Mouse (Mus musculus): ENCODE measurements around the gene Pusl1.

Pusl1 gene

DNA sequence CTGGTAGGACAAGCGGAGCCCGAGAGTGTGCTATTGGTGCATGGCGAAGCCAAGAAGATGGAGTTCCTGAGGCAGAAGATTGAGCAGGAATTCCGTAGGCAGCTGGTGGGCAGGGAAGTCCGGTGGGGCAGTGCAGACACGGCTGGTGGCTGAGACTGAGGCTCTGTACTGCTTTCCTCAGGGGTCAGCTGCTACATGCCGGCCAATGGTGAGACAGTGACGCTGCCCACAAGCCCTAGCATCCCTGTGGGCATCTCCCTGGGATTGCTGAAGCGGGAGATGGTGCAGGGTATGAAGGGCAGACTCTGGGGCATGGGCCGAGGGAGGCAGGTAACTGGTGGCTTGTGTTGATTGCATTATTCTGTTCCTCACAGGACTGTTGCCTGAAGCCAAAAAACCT, 3.9 kb downstream of the Pusl1 start:
- DNase-seq (ENCODE audit: low read depth, low spot score): no peak

GRCm38 (mm10) chr4:155886330-155886729, 5.3 kb downstream of the Pusl1 start:
- DNase-seq (ENCODE audit: low read depth, low spot score): no peak

GRCm38 (mm10) chr4:155883587-155883986, 8.0 kb downstream of the Pusl1 start:
- DNase-seq (ENCODE audit: low read depth, low spot score): no peak

- DNase-seq (ENCODE audit: low read depth, low spot score): no peak
Observed at GRCm38 (mm10) chr4:155871404-155871803, 20.2 kb downstream of the Pusl1 start.

- peak; percentile 94 for DNase-seq (ENCODE audit: low read depth, low spot score)
Observed at GRCm38 (mm10) chr4:155869317-155870033, 22.1 kb downstream of the Pusl1 start, which contains the start of the genes Cptp and Ints11. TSS of gene Cptp (minus strand) at chr4:155869440. TSS of gene Ints11 (plus strand) at chr4:155869546.

DNA sequence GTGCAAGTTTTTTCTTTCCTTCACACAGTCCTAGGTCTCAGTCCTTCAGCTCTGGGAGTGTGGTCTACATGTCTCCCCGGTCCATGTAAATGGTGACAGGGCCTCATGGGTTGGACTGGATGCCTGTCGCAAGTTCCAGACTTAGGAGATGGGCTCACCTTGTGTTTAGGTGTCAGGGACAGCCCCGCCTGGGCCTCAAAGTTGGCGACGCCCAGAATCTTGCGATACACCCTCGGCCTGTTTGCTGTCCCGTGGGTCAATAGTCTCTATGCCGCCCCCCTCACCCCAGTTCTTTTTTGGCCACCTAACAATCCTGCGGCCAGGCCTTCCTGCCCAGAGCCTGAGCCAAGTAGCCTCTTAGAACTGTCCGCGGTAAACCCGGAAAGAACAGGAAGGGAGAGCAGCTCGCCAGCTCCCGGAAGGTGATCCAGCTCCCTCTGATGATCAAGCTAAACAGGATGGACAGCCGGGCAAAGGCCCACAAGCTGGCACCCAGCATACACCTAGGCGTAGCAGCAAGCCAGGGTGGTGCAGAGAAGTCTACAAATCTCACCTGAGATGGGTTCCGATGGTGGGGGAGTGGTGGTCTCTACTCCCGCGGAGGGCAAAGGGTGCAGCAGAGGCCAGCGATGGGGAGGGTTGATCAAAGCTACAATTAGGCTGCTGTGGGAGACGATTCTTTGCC, 22.8 kb downstream of the Pusl1 start:
- no peak for DNase-seq (ENCODE audit: low read depth, low spot score)

DNA sequence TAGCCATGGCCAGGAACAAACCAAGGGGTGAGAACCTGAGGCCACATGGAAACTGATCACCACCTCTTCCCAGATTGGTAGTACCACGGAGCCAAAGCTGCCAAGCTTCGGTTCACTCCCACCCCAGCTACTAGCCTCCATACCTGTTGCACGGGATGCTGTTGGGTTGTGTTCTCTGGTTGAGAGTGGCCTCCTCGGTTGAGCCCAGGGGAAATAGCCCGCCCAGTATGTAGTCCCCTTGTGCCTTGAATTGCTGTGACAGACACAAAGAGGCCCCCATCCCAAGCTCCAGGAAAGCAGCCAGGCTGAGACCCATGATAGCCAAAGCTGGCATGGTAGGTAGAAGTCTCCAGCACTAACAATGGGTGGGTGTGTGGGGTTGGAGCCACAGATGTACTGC, 28.6 kb downstream of the Pusl1 start, which contains the start of gene Tas1r3:
Gene Tas1r3, minus strand, starts transcription at position 362 of the 400 bp plus-strand sequence.
- DNase-seq (ENCODE audit: low read depth, low spot score): no peak

- no peak for DNase-seq (ENCODE audit: low read depth, low spot score)
Observed at GRCm38 (mm10) chr4:155861787-155862186, 29.8 kb downstream of the Pusl1 start.

DNA sequence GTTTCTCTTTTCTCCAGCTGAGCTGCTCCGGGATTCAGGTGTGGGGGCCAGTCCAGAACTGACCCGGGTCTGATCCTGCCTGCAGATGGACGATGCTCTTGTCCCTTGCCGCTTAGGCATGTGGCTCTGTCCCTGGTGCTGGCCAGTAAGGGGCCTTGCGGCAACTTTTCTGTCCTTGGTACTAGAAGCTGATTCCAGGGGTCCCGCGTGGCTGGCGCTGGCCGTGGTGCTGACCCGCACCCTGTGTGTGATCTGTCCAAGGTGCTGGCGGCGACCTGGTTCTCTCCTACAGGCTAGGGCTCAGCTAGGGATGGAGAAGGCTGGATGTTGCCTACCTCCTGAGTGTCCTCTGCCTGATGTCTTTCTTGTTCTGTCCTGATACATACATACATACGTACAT, 32.3 kb downstream of the Pusl1 start:
- peak; percentile 76 for DNase-seq (ENCODE audit: low read depth, low spot score)

DNA sequence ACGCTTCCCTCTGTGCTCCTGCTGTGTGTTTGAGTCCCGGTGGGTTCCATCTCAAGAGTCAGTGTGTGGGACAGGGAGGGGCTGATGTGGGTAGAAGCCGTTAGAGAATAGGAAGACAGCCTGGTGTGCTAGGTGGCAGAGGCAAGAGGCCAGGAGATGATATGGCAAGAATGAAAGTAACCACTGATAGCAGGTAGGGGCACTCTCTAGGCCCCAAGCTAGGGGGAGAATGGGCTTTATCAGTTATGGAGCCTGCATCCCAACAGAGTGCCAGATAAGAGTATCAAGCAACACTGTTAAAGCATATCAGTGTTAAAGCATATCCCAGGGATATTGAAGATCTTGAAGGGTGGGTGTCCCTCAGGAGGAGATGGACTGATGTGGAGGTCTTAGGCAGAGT, 34.7 kb downstream of the Pusl1 start:
- DNase-seq (ENCODE audit: low read depth, low spot score): no peak

DNA sequence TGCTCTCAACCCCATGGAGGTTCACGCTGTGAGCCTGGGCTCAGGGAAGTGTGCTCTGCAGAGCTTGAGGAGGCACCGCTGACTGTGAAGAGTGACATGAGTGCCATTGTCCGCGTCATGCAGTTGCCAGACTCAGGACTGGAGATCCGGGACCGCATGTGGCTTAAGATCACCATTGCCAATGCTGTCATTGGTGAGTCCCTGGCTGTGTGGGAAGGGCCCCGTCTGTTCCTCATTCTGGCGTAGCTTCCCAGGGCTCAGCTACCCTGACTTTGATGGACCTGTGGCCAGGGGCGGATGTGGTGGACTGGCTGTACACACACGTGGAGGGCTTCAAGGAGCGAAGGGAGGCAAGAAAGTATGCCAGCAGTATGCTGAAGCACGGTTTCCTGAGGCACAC, 35.5 kb downstream of the Pusl1 start:
- no peak for DNase-seq (ENCODE audit: low read depth, low spot score)

GRCm38 (mm10) chr4:155854991-155855390, 36.6 kb downstream of the Pusl1 start:
- DNase-seq (ENCODE audit: low read depth, low spot score): no peak

- no peak for DNase-seq (ENCODE audit: low read depth, low spot score)
Observed at GRCm38 (mm10) chr4:155853421-155853820, 38.2 kb downstream of the Pusl1 start.

- DNase-seq (ENCODE audit: low read depth, low spot score): no peak
Observed at GRCm38 (mm10) chr4:155851951-155852411, 39.6 kb downstream of the Pusl1 start.

DNA sequence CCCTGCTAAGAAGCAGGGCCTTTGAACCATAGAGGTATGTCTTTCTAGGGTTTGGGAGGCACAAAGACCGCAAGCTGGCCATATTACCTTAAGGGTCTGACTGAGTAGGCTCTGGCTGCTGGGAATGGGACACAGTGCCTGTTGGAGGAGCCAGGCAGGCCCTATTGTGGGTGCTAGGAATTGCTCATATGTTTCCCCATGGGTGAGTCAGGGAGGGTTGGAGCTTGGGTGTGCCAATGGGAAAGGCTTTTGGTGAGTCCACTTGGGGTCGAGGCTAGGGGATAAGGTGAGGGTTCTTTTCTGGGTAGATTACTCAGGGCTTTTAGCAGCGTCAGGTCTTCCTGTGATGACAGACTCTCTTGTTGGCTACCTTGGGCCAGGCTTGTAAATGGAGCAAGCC, 40.2 kb downstream of the Pusl1 start:
- DNase-seq (ENCODE audit: low read depth, low spot score): no peak

DNA sequence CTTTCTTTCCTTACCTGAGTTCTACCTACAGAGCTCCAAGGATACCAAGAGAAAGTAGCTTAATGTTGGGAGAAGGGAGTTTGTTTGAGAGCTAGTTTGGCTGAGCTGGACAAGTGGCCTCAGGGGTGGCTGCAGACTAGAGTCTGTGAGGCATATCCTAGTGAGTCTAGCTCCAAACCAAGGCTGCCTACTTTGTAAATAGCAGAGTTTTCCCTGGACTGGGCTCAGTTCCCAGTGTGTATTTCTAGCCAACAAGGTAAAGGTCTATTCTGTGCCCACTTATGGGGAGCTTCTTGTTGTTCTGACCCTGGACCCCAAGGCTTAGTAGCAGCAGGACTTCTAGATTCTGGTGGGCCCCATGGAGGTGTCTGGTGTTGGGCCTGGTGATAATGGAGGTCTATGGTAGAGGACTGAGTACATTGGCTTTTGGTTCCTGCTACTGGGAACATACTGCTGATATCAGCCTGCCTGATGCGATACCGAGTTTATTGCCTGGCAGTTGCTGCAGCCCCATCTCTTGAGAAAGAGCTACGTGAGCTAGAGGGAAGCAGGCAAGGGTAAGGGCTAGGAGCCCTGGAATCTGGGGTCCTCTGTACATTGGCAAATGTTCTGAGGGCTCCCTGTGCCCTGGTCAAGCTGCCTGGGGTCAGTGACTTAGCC, 41.7 kb downstream of the Pusl1 start:
- DNase-seq (ENCODE audit: low read depth, low spot score): no peak

GRCm38 (mm10) chr4:155849391-155849790, 42.2 kb downstream of the Pusl1 start:
- no peak for DNase-seq (ENCODE audit: low read depth, low spot score)

DNA sequence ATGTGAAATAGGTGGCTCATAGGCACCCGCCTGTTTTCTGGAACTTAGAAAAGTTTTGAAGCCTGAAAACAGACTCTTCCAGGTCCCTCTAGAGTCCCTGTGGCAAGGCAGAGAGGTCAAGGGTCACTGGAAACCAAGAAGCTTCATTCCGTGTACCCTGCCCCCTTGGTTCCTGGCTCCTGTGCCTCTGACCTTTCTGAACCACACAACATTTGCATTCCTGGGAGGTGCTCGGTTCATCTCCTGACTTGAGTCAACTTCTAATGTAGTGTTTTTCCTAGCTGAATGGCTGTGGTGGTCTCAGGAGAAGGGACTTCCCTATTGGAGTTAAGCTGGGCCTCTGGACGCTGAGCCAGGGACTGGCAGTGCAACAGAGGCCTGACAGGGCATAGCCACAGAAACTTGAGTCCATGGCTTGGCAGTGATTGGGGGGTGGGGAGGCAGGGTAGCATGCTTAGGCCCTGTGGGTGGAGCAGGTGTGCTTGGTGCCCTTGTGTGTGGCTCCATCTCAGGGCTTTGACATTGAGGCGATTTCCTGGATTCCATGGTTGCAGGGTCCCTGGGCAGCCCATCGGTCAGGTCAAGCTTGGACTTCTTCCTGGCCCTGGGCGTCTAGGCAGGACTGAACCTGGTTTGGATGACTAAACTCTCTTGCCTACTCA, 43.0 kb downstream of the Pusl1 start:
- DNase-seq (ENCODE audit: low read depth, low spot score): peak; percentile 41

GRCm38 (mm10) chr4:155847591-155848352, 43.8 kb downstream of the Pusl1 start:
- no peak for DNase-seq (ENCODE audit: low read depth, low spot score)

DNA sequence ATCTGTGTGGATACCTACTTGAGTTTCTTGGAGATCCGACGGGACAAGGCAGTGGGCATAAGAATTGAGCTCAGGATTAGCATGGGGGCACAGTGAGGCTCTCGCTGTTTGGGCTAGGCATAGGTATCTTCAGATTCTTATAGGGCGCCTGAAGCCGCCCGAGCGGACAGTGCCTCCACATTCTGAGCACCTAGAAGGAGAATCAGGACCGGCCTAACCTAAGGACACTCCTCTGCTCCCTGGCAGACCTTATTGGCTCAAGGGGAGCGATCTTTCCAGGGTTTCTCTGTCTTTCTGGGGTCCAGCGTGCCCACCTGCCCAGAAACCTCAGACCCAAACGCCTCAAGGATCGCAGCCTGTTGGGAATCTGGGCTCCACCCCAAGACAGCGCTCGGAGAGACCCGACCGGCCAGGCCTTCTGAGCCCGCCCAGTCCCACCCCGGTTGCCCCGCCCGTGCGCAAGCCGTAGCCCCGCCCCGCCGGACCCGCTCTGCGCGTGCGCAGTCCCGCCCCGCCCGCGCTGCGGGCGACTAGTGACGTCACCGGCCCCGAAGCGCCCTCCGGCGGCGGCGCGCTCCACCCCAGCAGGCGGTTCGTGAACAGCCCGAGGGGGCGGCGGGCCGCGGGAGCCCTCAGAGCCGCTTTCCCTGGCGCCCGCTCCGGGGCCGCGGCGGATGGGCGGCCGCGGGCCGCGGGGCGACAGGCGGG, 44.6 kb downstream of the Pusl1 start, which contains the start of gene Dvl1:
Gene Dvl1, plus strand, starts transcription at position 532 of the 708 bp plus-strand sequence.
- DNase-seq (ENCODE audit: low read depth, low spot score): peak; percentile 83
